Mouse (Mus musculus) E14TG2a.4 (cell line): ENCODE measurements around the gene Smco4.

ENCODE experiments used
- CTCF ChIP-seq: conservative IDR thresholded peaks from 2 replicates; pipeline ENCODE4 v1.5.1; 2014; ENCODE audit warnings: low read length
- NANOG ChIP-seq: IDR thresholded peaks from 2 replicates; pipeline ENCODE4 v1.6.1; 2014; ENCODE audit warnings: borderline replicate concordance, low read length, mixed read lengths
- POU5F1 ChIP-seq: IDR thresholded peaks from 2 replicates; pipeline ENCODE4 v1.6.1; 2014; ENCODE audit warnings: low read length, borderline replicate concordance

DNA sequence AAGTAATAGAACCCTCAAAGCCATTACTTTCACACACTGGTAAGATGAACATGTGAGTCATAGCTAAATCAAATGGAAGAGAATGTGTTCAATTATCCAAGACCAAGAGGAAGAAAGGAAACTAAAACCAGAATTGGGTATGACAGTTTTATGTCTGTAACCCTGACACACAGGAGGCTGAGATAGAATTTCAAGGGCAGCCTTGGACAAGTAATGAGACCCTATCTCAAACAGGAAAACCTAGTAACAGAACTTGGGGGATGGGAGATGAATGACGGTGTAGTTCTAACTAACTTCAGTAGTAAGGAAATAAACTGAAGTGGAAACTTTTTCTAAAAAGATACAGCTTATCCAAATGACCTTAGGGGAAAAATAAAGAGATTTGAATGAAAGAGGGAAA, 85.2 kb downstream of the Smco4 start:
- TF ChIP-seq POU5F1 = no peak
- TF ChIP-seq CTCF = no peak
- no peak for TF ChIP-seq NANOG
